Mouse (Mus musculus): ENCODE measurements at regions not wholly inside any gene's neighbourhood (a gene's known extent, or its start where the extent isn't known, plus 50 kb on each side); places are given as distances from the start of the nearest gene placed in this dataset.

- no peak for DNase-seq
These were observed 54.3 kb upstream of the Nrbf2 start for GRCm38 (mm10) chr10:67339371-67339929.

GRCm38 (mm10) chr10:67344722-67345121 is 59.6 kb upstream of the Nrbf2 start:
- no peak for DNase-seq

- no peak for DNase-seq
These were observed 65.9 kb upstream of the Nrbf2 start for GRCm38 (mm10) chr10:67350956-67351355.

- no peak for DNase-seq
These were observed 75.7 kb upstream of the Nrbf2 start for GRCm38 (mm10) chr10:67360793-67361192.

- no peak for DNase-seq
These were observed 76.2 kb upstream of the Nrbf2 start for GRCm38 (mm10) chr10:67361281-67361680.

GRCm38 (mm10) chr10:67364595-67364994 is 79.5 kb upstream of the Nrbf2 start:
- no peak for DNase-seq

GRCm38 (mm10) chr10:67365158-67365557 is 80.1 kb upstream of the Nrbf2 start:
- DNase-seq = no peak

- no peak for DNase-seq
These were observed 87.6 kb upstream of the Nrbf2 start for GRCm38 (mm10) chr10:67372569-67373161.

- no peak for DNase-seq
These were observed 91.5 kb upstream of the Nrbf2 start for GRCm38 (mm10) chr10:67376638-67377037.

- no peak for DNase-seq
These were observed 92.6 kb upstream of the Nrbf2 start for GRCm38 (mm10) chr10:67377643-67378223.

GRCm38 (mm10) chr10:67380174-67380573 is 95.1 kb upstream of the Nrbf2 start:
- DNase-seq = no peak

GRCm38 (mm10) chr10:67383352-67383751 is 98.2 kb upstream of the Nrbf2 start:
- no peak for DNase-seq

GRCm38 (mm10) chr10:67383802-67384567 is 98.9 kb upstream of the Nrbf2 start:
- DNase-seq = no peak

GRCm38 (mm10) chr10:67384568-67384958 is 99.5 kb upstream of the Nrbf2 start:
- DNase-seq = no peak

GRCm38 (mm10) chr10:67385966-67386365 is 100.9 kb upstream of the Nrbf2 start:
- DNase-seq = no peak

- no peak for DNase-seq
These were observed 103.7 kb upstream of the Nrbf2 start for GRCm38 (mm10) chr10:67388755-67389154.

- DNase-seq = no peak
These were observed 115.3 kb upstream of the Nrbf2 start for GRCm38 (mm10) chr10:67400434-67400833.

GRCm38 (mm10) chr10:67401409-67401808 is 116.3 kb upstream of the Nrbf2 start:
- DNase-seq = no peak

GRCm38 (mm10) chr10:67417529-67417928 is 117.7 kb upstream of the Egr2 start:
- no peak for DNase-seq

- DNase-seq = no peak
These were observed 114.5 kb upstream of the Egr2 start for GRCm38 (mm10) chr10:67420761-67421160.

GRCm38 (mm10) chr10:67425407-67425806 is 109.9 kb upstream of the Egr2 start:
- no peak for DNase-seq

- no peak for DNase-seq
These were observed 108.1 kb upstream of the Egr2 start for GRCm38 (mm10) chr10:67427220-67427619.

- no peak for DNase-seq
These were observed 104.5 kb upstream of the Egr2 start for GRCm38 (mm10) chr10:67430805-67431204.

- DNase-seq = no peak
These were observed 96.1 kb upstream of the Egr2 start for GRCm38 (mm10) chr10:67439042-67439635.

All from cerebellum, adult 18-20 months (tissue).